Mouse (Mus musculus) forebrain, embryonic 10.5 days (tissue): ENCODE data around the gene Pbsn. TPM values are rescaled to one million over a fixed set of nuclear protein-coding genes. Genes with fewer than 3 reads are reported as not detected.

ENCODE experiments used
- DNase-seq: peaks from one replicate; pipeline ENCODE4 v3.0.0-alpha.2; 2017; ENCODE audit warnings: low spot score; ENCODE audit errors: extremely low spot score
- H3K27ac ChIP-seq: fragments of 300-500 bp; sonication (generic); 2 replicates; pipeline ENCODE4 v1.5.1; 2016; ENCODE audit warnings: mild to moderate bottlenecking
- H3K27me3 ChIP-seq: fragments of 300-500 bp; sonication (generic); 2 replicates; pipeline ENCODE4 v1.6.1; 2016; ENCODE audit warnings: mild to moderate bottlenecking; ENCODE audit not compliant: poor library complexity, severe bottlenecking
- H3K36me3 ChIP-seq: fragments of 300-500 bp; sonication (generic); replicated peaks from 2 replicates; pipeline ENCODE4 v1.6.1; 2016; ENCODE audit warnings: mild to moderate bottlenecking, moderate library complexity
- H3K4me1 ChIP-seq: fragments of 300-500 bp; sonication (generic); 2 replicates; pipeline ENCODE4 v1.6.1; 2016
- H3K4me3 ChIP-seq: fragments of 300-500 bp; sonication (generic); 2 replicates; pipeline ENCODE4 v1.5.1; 2016; ENCODE audit warnings: mild to moderate bottlenecking, moderate library complexity
- H3K9me3 ChIP-seq: fragments of 300-500 bp; sonication (generic); 2 replicates; pipeline ENCODE4 v1.6.1; 2016; ENCODE audit warnings: mild to moderate bottlenecking, moderate library complexity
- WGBS: fragments of 180-500 bp; shearing (Covaris S2); methylation state at CpG from one replicate; pipeline ENCODE4 v1.1.7; 2016; 5-methylcytosine and 5-hydroxymethylcytosine counted together
- polyA plus RNA-seq: library from polyadenylated mRNA; unstranded; fragments of >200 nt; fragmentation: Nextera tagmentation; extraction: Ambion mirVana; gene quantifications from 2 replicates; pipeline ENCODE4 v1.2.1, GENCODE M21; 2016

Gene Pbsn
- polyA plus RNA-seq, 1 experiment from 2014 or later = not detected

DNA sequence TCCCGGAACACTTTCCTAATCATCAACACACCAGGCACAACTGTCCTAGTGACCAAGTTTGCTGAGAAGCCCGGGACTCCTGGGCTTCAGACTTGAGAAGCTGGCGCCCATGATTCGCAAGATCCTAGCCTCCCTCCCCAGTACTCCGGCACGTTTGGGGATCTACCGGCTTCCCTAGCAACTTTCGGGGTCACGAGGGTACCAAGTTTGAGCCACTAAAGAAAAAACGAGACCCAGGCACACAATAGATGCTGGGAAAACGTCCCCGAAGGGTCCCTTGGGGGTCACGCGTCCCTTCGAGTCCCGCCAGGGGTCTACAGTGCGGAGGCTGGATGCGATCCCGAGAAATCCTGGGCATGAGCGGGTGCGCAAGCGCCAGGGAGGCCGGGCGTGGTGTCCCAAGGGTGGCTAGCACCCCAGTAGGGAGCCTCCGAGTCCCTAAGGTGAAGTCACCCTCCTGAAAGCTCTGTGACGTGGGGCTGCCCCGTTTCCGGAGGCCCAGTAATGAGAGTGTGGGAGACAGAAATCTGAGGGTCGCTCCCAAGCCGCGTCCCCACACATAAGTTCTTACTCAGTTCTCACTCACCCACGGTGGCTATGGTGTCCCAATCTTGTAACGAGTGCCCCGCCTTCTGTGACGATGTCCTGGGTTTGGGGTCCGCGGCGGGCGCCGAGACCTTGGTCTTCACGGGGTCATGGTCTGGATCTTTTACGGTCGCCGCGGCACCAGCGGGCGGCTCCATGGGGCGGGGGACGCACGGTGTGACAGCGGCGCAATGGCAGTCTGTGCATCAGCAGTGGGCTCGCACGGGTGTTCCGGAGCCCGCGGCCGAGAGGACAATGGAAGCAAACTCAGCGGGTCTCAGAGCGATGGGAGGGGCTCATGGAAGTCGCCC lies 58.2 kb downstream of the Pbsn start:
- WGBS = 18% methylated on average over 61 of the region's 61 CpGs
- peaks cover 10% of the 10 kb centered on the region for H3K4me1 ChIP-seq
- H3K36me3 ChIP-seq = no peaks in the 10 kb centered on the region
- H3K4me3 ChIP-seq = peak overlapping the region; percentile 65
- DNase-seq = no peak
- H3K27ac ChIP-seq = peak overlapping the region; percentile 84
- H3K27me3 ChIP-seq = no peaks in the 10 kb centered on the region
- 0 out of 2 replicates have a peak, but pooled peaks cover 4% of the 10 kb centered on the region for H3K9me3 ChIP-seq

- Histone ChIP-seq H3K4me1 (no peaks in the 10 kb centered on the region), H3K4me3 (no peak overlapping the region), H3K27ac (no peak overlapping the region), H3K27me3 (no peaks in the 10 kb centered on the region), H3K36me3 (peaks cover 10% of the 10 kb centered on the region), H3K9me3 (no peaks in the 10 kb centered on the region)
- DNase-seq = no peak
- WGBS = 94% methylated on average over 3 of the region's 3 CpGs
These were observed 64.7 kb downstream of the Pbsn start for GRCm38 (mm10) chrX:77788675-77789074.

Other genes starting within 250 kb of the Pbsn start
- 11.1 TPM in 2 replicates for gene Prkx, start 57.3 kb downstream of the Pbsn start, polyA plus RNA-seq
- not detected in 2 replicates for gene Gm14744, start 11.1 kb upstream of the Pbsn start, polyA plus RNA-seq
- gene 5430402E10Rik, start 71.4 kb upstream of the Pbsn start, polyA plus RNA-seq = not detected in 2 replicates
- not detected in 2 replicates for gene Obp1a, start 237.8 kb upstream of the Pbsn start, polyA plus RNA-seq